Mouse (Mus musculus) ES-E14 (cell line): ENCODE measurements around the gene Ap5z1. TPM values are rescaled to one million over a fixed set of nuclear protein-coding genes. Genes with fewer than 3 reads are reported as not detected.

Experiments used
- DNase-seq: peaks from one replicate; pipeline ENCODE4 v3.0.0-alpha.2; 2013; ENCODE audit warnings: low read depth, low spot score
- H3K27ac ChIP-seq: 2 replicates; pipeline ENCODE4 v1.5.1; 2012; ENCODE audit warnings: low read depth, mild to moderate bottlenecking, low read length, moderate library complexity, mixed read lengths; ENCODE audit not compliant: poor library complexity, insufficient read depth, severe bottlenecking
- H3K36me3 ChIP-seq: 2 replicates; pipeline ENCODE4 v1.6.1; 2012; ENCODE audit warnings: mild to moderate bottlenecking, low read length, moderate library complexity, mixed read lengths; ENCODE audit not compliant: control insufficient read depth, poor library complexity, insufficient read depth, severe bottlenecking
- H3K4me1 ChIP-seq, 2 experiments: fragments of 150-350 bp in 1 of 2; sonication (generic) in 1 of 2; 2 replicates each; pipeline ENCODE4 v1.6.1; 2012; ENCODE audit warnings: low read length in 2 of 2, mild to moderate bottlenecking in 1 of 2, mixed read lengths in 1 of 2; ENCODE audit not compliant: control insufficient read depth in 2 of 2, insufficient read depth in 2 of 2, poor library complexity in 1 of 2
- H3K4me3 ChIP-seq, 2 experiments: fragments of 150-350 bp in 1 of 2; sonication (generic) in 1 of 2; 2 replicates each; pipeline ENCODE4 v1.5.1; 2012; ENCODE audit warnings: low read length in 2 of 2, low read depth in 1 of 2, mild to moderate bottlenecking in 1 of 2, mixed read lengths in 1 of 2; ENCODE audit not compliant: insufficient read depth in 1 of 2, poor library complexity in 1 of 2, severe bottlenecking in 1 of 2
- H3K9ac ChIP-seq: 2 replicates; pipeline ENCODE4 v1.6.1; 2012; ENCODE audit warnings: low read depth, mild to moderate bottlenecking, low read length, mixed read lengths; ENCODE audit not compliant: poor library complexity, insufficient read depth, severe bottlenecking
- H3K9me3 ChIP-seq: fragments of 150-350 bp; sonication (generic); 2 replicates; pipeline ENCODE4 v1.6.1; 2012; ENCODE audit warnings: low read depth, mild to moderate bottlenecking, low read length; ENCODE audit not compliant: control insufficient read depth, insufficient read depth
- CHD2 ChIP-seq: IDR thresholded peaks from 2 replicates; pipeline ENCODE4 v1.6.1; 2014; ENCODE audit warnings: mild to moderate bottlenecking, low read depth, low read length, inconsistent platforms
- HCFC1 ChIP-seq: IDR thresholded peaks from 2 replicates; pipeline ENCODE4 v1.6.1; 2012; ENCODE audit warnings: low read length, inconsistent platforms, borderline replicate concordance; ENCODE audit not compliant: insufficient read depth
- MAFK ChIP-seq: IDR thresholded peaks from 2 replicates; pipeline ENCODE4 v1.6.1; 2014; ENCODE audit warnings: mild to moderate bottlenecking, low read depth, low read length, inconsistent platforms; ENCODE audit not compliant: insufficient read depth
- ZC3H11A ChIP-seq: IDR thresholded peaks from 2 replicates; pipeline ENCODE4 v1.6.1; 2012; ENCODE audit warnings: low read depth, mild to moderate bottlenecking, inconsistent platforms, low read length, borderline replicate concordance
- ZNF384 ChIP-seq: IDR thresholded peaks from 2 replicates; pipeline ENCODE4 v1.6.1; 2012; ENCODE audit warnings: low read depth, low read length, inconsistent platforms
- in situ Hi-C, 2 experiments: fragments of 600-800 bp; cut with MboI; formaldehyde crosslinking; loops; one replicate each; pipeline ENCODE4 v1.15.1; 2025; ENCODE audit warnings: low sequenced_read_pairs in 2 of 2, inconsistent platforms in 1 of 2; ENCODE audit not compliant: unreplicated experiment in 2 of 2
- total RNA-seq: library from RNA; depleted of rRNA; stranded (reverse); fragments of 300-350 nt; gene quantifications from 2 replicates; pipeline ENCODE4 v1.2.3, GENCODE M21; 2012

The Ap5z1 gene
- total RNA-seq, 1 experiment = 17.4 TPM

DNA sequence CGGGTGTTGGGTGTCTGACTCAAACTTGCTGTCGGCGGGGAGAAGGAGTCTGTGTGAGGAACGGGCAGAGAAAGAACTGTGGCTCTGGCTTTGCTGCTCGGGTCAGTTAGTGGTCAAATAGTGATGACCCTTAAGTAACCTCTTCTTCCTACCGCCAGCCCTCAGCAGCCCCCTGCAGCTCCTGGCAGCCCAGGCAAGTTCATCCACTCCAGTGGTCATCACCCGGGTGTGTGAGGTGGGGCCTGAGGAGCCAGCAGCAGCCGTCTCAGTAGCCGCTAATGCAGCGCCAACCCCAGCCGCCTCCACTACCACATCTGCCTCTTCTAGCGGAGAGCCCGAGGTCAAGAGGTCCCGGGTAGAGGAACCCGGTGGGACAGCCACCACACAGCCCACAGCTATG lies 7.4 kb upstream of the Ap5z1 start:
- Histone ChIP-seq H3K4me1 (peaks cover 0 to 14% of the 10 kb centered on the region in 2 experiments; a peak in 2 of 4 replicates), H3K9ac (no peak overlapping the region), H3K27ac (no peak overlapping the region), H3K9me3 (no peaks in the 10 kb centered on the region), H3K4me3 (no peak overlapping the region), H3K36me3 (peaks cover 53% of the 10 kb centered on the region)
- in situ Hi-C loops = no loop called here
- TF ChIP-seq ZNF384 = no peak
- TF ChIP-seq CHD2 = no peak
- TF ChIP-seq MAFK = no peak
- no peak for TF ChIP-seq HCFC1
- TF ChIP-seq ZC3H11A = no peak
- DNase-seq = no peak

DNA sequence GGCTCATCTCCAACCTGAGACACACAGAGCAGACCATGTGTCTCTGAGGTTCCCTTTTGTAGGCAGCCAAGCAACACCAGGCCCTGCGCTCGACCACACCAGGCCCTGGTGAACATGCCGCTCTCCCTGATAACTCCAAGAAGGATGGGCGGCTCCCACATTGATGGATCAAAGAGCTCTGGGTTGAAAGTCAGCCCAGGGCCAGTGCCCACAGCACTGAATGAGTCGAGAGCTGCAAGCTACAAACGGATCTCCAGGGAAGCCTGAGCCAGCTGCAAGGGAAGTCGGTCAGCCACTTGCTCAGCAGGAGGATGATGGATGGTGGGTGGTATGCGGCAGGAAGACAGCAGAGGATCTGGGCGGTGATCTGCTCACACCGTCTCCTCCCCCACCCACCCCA lies 6.4 kb upstream of the Ap5z1 start:
- no peak for DNase-seq
- Histone ChIP-seq H3K4me1 (peaks cover 0 to 12% of the 10 kb centered on the region in 2 experiments; a peak in 2 of 4 replicates), H3K27ac (no peak overlapping the region), H3K9ac (no peak overlapping the region; the same call in 1 of the 2 replicates), H3K36me3 (peaks cover 50% of the 10 kb centered on the region), H3K9me3 (no peaks in the 10 kb centered on the region), H3K4me3 (no peak overlapping the region)
- in situ Hi-C loops = no loop called here
- TF ChIP-seq ZC3H11A (no peak), HCFC1 (no peak), MAFK (no peak), ZNF384 (no peak), CHD2 (no peak)

DNA sequence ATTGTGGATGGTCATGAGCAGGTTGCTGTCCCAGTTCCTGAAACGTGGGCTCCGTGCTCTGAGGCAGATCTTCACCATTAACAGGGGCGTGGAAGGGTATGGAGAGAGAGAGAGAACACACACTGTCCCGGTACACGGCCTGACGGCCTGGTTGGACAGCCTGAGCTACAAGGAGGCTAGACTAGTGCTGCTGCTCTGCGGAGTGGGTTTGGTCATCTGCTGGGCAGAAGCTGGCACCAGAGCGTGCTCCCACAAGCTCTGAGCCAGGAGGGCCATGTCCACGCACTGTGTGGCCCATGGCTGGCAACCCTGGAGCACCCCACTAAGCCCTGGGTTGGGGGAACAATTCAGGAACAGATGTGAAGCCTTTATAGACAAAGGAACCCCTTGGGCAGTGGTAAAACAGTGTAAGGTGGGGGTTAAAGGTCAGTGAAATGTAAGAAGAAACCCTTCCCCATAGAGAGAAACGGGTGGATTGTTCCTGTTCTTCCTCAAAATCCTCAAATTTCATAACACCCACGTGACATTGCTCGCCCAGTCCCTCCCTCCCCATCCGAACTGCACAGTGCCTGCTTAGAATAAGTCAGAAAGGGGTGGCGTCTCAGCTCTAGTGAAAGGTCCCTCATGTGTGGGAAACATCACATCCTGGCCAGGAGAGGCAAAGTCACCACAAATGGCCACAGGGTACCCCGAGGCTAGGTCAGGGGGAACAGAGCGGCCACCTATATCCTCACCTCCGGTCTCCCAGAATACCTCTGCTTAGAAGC lies 4.8 kb upstream of the Ap5z1 start:
- H3K4me1 ChIP-seq = peaks cover 0 to 12% of the 10 kb centered on the region in 2 experiments; a peak in 2 of 4 replicates
- H3K9ac ChIP-seq = no peak overlapping the region
- DNase-seq = no peak
- no peaks in the 10 kb centered on the region for H3K9me3 ChIP-seq
- in situ Hi-C loops = no loop called here
- TF ChIP-seq CHD2 (no peak), ZC3H11A (no peak), ZNF384 (no peak), HCFC1 (no peak), MAFK (no peak)
- H3K4me3 ChIP-seq = no peak overlapping the region
- peaks cover 34% of the 10 kb centered on the region for H3K36me3 ChIP-seq
- no peak overlapping the region for H3K27ac ChIP-seq

DNA sequence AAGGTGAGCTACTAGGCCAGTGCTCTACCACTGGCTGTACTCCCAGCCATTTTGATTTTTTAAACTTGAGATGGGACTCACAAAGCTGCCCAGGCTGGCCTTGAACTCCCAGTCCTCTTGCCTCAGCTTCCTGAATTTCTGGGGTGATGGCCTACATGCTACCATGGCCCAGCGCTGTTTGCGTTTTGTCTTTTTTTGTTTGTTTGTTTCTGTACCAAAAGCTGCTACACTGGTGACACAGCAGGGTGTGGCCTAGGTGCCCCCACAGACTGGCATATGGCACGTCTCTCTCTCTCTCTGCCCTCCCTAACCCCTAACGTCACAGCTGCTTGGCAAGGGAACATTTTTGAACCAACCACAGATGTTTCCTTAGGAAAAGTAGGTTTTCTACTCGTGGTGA lies 3.9 kb upstream of the Ap5z1 start:
- H3K9me3 ChIP-seq = no peaks in the 10 kb centered on the region
- in situ Hi-C loops = no loop called here
- no peak overlapping the region for H3K4me3 ChIP-seq
- peaks cover 27% of the 10 kb centered on the region for H3K36me3 ChIP-seq
- TF ChIP-seq MAFK (no peak), ZNF384 (no peak), HCFC1 (no peak), ZC3H11A (no peak), CHD2 (no peak)
- peaks cover 0 to 13% of the 10 kb centered on the region in 2 experiments; a peak in 3 of 4 replicates for H3K4me1 ChIP-seq
- no peak overlapping the region for H3K9ac ChIP-seq
- DNase-seq = no peak
- H3K27ac ChIP-seq = no peak overlapping the region
